Mouse (Mus musculus): ENCODE results near the gene Gnaz. TPM values are rescaled to one million over a fixed set of nuclear protein-coding genes. Genes with fewer than 3 reads are reported as not detected.

Gene Gnaz
- polyA plus RNA-seq (2012; rRNA removed): 6.4 and 7.6 TPM in 2 replicates

- peak; percentile 30 for DNase-seq (ENCODE audit: low read depth)
Observed at GRCm38 (mm10) chr10:74966850-74967451, at the start of gene Gnaz. Gene Gnaz, plus strand, starts transcription at chr10:74967177.

GRCm38 (mm10) chr10:74919277-74919676 lies 47.7 kb upstream of the Gnaz start:
- DNase-seq (ENCODE audit: low read depth): no peak

- no peak for DNase-seq (ENCODE audit: low read depth)
Observed at GRCm38 (mm10) chr10:74920853-74921567, 46.0 kb upstream of the Gnaz start.

GRCm38 (mm10) chr10:74921614-74922013 lies 45.4 kb upstream of the Gnaz start:
- no peak for DNase-seq (ENCODE audit: low read depth)

- DNase-seq (ENCODE audit: low read depth): no peak
Observed at GRCm38 (mm10) chr10:74922763-74923162, 44.2 kb upstream of the Gnaz start.

- DNase-seq (ENCODE audit: low read depth): no peak
Observed at GRCm38 (mm10) chr10:74924274-74924673, 42.7 kb upstream of the Gnaz start.

GRCm38 (mm10) chr10:74925324-74925723 lies 41.7 kb upstream of the Gnaz start:
- no peak for DNase-seq (ENCODE audit: low read depth)

GRCm38 (mm10) chr10:74928276-74928675 lies 38.7 kb upstream of the Gnaz start:
- no peak for DNase-seq (ENCODE audit: low read depth)

GRCm38 (mm10) chr10:74929578-74929977 lies 37.4 kb upstream of the Gnaz start:
- DNase-seq (ENCODE audit: low read depth): no peak

GRCm38 (mm10) chr10:74930541-74930940 lies 36.4 kb upstream of the Gnaz start:
- DNase-seq (ENCODE audit: low read depth): no peak

GRCm38 (mm10) chr10:74931631-74932030 lies 35.3 kb upstream of the Gnaz start:
- no peak for DNase-seq (ENCODE audit: low read depth)

- no peak for DNase-seq (ENCODE audit: low read depth)
Observed at GRCm38 (mm10) chr10:74932487-74932886, 34.5 kb upstream of the Gnaz start.

GRCm38 (mm10) chr10:74933548-74934190 lies 33.3 kb upstream of the Gnaz start:
- DNase-seq (ENCODE audit: low read depth): no peak

GRCm38 (mm10) chr10:74934521-74934920 lies 32.5 kb upstream of the Gnaz start:
- no peak for DNase-seq (ENCODE audit: low read depth)

GRCm38 (mm10) chr10:74935016-74935415 lies 32.0 kb upstream of the Gnaz start:
- DNase-seq (ENCODE audit: low read depth): no peak

- DNase-seq (ENCODE audit: low read depth): no peak
Observed at GRCm38 (mm10) chr10:74937003-74937790, 29.8 kb upstream of the Gnaz start.

- no peak for DNase-seq (ENCODE audit: low read depth)
Observed at GRCm38 (mm10) chr10:74938410-74938809, 28.6 kb upstream of the Gnaz start.

- DNase-seq (ENCODE audit: low read depth): no peak
Observed at GRCm38 (mm10) chr10:74939300-74939699, 27.7 kb upstream of the Gnaz start.

- DNase-seq (ENCODE audit: low read depth): no peak
Observed at GRCm38 (mm10) chr10:74940795-74941194, 26.2 kb upstream of the Gnaz start.

- no peak for DNase-seq (ENCODE audit: low read depth)
Observed at GRCm38 (mm10) chr10:74952830-74953443, 14.0 kb upstream of the Gnaz start.

GRCm38 (mm10) chr10:74964380-74964779 lies 2.6 kb upstream of the Gnaz start:
- DNase-seq (ENCODE audit: low read depth): no peak
